Mouse (Mus musculus): Measurements from ENCODE around the gene Med13. TPM values are rescaled to one million over a fixed set of nuclear protein-coding genes. Genes with fewer than 3 reads are reported as not detected.
A peak's percentile ranks its signal among the peaks of the same experiment; 100 is the strongest.
"Not testable (repeated sequence)": the region's sequence is repeated elsewhere in the genome, so short reads cannot be mapped to it uniquely, and the experiment has no call there.

The Med13 gene
- total RNA-seq, 4 experiments from 2014 or later = 47.9 to 66.6 (median 55.8) TPM

DNA sequence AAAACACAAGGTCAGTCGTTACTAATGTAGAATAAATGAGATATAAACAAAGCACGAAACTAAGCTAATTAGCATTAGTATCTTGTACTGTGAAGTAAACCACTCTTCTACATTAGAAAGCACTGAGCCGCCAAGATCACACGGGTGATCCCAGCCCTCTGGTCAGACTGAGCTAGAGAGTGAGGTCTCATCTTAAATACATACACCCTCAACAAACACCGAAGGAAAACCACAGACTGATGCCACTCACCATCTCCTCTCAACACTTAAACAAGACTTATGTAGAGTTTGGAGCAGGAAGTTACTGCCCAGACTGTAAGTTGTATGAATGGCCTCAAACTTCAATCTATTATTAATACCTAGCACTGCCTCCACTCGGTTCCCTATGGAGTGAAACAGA is 47.1 kb downstream of the Med13 start:
- no peak for DNase-seq (ENCODE audit: low spot score in 2 of 2)

DNA sequence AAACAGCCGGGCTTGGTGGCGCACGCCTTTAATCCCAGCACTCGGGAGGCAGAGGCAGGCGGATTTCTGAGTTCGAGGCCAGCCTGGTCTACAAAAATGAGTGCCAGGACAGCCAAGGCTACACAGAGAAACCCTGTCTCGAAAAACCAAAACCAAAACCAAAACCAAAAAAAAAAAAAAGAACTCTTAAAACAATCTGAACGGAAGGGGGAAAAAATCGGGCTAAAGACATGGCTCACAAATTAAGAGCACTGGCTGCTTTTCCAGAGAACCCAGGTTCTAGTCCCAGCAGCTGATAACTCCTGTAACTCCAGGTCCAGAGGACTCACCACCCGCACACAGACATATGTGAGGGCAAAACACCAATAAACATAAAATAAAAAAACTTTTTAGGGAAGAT is 65.2 kb downstream of the Med13 start:
- not testable (repeated sequence) for DNase-seq (ENCODE audit: low spot score in 2 of 2)

DNA sequence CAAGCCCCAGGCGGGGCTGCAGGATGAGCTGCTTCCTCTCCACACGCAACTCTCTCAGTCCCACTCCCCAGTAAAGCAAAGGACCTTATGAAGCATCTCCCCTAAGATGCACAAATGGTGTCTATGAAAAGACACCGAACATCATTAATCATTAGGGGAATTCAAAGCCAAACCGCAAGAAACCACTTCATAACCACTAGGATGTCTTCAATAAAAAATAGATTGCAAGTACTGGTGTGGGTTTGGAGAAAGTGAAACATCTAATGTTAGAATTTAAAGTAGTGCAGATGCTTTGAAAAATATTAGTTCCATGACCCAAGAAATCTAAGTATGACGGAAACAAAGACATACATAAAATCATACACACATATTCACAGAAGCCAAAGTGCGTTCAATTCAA is 65.7 kb downstream of the Med13 start:
- no peak for DNase-seq (ENCODE audit: low spot score in 2 of 2)

DNA sequence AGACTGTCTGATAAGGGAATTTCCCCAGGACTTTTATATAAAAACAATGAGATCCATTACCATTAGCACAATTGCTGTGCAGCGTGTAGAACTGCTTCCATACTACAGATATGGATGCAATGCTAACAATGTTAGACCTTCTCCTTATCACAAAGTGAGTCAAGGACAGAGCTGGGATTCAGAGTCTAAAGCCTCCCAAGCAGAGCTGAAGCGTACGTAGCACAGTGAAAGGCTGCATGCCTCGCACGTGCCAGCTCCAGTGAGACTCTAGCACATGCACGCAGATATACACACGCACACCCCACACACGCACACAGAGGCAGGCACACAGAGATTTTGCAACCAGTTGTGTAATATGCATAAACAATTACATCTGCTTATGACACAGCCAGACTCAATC is 71.7 kb downstream of the Med13 start:
- no peak for DNase-seq (ENCODE audit: low spot score in 2 of 2)

DNA sequence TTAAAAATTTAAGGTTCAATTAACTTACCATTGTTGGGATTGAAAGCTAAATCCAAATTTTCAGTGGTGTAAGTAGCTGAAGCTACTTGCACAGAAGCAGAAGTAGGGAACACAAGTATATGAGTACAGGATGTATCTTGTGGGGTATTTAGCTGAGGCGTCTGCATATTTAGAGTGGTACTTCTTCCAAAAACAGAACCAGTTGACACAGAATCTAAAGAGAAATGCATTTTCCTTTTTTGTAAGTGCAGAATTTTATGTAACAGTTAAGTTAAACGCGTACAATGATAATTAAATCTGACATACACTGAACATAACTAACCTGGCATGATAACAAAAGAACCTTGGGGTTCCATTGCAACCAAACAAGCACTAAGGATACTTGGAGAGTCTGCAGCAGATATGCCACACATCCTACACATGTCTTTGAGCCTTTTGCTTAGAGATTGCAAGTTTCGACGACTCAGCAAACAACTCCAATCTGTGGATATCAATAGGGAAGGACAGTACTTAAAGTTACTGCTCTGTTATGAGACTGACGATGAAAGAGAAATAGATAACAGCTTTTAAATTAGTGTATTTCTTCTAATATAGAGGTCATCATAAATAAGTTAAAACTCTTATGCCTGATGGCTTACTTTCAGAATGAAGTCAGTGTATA is 78.8 kb downstream of the Med13 start:
- DNase-seq (ENCODE audit: low spot score in 2 of 2) = no peak

DNA sequence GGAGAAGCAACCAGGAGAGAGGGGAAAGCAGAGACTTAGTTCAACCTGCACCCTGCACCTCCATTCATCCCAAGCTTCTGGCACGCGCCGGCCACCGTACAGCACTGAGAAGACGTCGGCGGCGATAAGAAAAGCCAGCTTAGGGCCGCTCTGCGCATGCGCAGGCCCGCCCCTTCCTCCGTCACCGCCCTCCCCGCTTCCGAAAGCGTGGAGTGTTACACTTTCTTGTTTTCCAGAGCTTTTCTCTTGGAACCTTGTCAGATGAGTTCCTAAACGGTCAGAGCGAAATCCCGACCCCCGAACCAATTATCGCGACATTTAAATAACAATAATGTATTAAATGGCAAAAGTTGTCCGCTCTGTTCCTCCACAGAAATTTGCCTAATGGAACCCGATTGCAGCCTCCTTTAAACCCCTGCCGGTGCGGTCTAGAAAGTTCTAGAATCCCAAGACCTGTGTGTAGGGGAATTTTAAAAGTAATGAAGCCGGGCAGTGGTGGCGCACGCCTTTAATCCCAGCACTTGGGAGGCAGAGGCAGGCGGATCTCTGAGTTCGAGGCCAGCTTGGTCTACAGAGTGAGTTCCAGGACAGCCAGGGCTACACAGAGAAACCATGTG is 99.8 kb downstream of the Med13 start, which contains the start of gene Ints2:
TSS of gene Ints2 (minus strand) at position 116 of the 617 bp plus-strand sequence.
- peak; percentile 90 to 91 for DNase-seq (ENCODE audit: low spot score in 2 of 2)

DNA sequence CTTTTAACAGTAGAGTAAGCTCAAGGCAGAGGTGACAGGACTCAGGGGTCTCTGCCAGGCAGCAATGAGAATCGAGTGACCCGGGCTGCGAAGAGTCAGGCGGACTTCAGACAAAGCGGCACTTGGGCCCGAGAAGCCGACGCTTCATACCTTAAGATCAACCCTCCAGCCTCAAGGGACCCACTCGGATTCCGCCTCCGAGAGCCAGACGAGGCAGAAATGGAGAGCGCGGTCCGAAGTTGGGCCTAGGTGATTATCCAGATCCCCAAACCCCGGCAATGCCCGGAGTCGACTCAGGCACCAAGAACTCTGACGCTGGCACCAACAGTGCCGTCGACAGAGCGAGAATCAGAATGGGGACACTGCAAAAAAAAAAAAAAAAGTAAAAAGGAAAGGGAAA is 100.3 kb downstream of the Med13 start:
- DNase-seq (ENCODE audit: low spot score in 2 of 2) = no peak

DNA sequence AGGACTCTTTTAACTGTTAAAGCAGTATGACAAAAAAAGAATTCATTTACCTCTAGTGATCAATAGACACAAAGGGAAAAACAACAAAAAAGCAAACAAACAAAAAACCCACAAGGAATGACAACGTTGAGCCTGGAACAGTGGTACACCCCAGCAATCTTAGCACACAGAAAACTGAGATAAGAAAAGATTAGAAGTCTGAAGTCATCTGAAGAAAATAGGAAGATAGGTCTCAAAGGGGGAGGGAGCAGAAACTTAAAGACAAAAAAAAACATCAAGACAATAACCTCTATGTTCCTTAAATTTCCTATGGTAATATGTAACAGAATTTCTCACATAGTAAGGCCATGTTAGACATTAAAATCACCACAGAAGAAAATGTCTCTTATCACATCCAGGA is 104.1 kb downstream of the Med13 start:
- DNase-seq (ENCODE audit: low spot score in 2 of 2) = no peak

DNA sequence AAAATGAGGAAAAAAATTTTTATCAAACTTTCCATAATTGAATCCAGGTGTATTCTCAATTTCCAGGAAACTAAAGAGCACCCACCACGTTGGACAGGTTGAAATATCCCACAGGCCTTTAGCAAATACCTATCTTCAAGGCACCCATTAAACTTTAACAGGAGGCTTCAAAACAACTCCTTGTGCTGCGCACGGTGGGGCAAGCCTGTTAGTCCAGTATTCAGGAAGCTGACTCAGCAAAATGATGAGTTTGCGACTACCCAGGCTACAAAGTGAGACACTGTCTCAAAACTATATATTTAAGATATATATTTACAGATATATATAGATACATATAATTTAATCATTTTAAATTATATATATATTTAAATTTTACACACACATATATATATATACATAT is 125.0 kb downstream of the Med13 start:
- no peak for DNase-seq (ENCODE audit: low spot score in 2 of 2)

DNA sequence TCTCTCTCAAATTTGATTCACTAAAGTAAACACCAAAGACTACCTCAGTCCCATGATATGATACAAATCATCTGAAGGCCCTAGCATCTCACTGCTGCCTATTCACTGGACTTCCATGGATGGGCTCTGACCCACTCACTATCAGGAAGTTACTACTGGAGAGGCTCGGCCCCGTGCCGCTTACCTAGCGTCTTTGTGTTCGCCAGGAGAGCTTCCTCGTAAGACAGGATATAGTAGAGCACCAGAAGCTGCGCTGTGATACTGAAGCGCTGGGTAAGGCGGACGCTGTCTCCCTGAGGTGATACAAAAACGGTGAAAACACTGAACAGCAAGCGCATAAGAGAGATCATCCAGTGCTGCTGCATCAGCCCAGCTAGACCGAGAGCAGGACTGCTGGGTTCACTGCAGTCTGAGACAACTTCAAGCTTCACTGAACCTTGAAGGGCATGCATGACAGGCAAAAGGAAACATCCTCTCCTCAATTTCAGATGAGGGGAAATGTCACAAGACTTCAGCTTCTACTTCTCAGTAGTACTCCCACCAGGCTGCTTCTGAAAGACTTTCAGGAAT is 125.5 kb downstream of the Med13 start:
- no peak for DNase-seq (ENCODE audit: low spot score in 2 of 2)

DNA sequence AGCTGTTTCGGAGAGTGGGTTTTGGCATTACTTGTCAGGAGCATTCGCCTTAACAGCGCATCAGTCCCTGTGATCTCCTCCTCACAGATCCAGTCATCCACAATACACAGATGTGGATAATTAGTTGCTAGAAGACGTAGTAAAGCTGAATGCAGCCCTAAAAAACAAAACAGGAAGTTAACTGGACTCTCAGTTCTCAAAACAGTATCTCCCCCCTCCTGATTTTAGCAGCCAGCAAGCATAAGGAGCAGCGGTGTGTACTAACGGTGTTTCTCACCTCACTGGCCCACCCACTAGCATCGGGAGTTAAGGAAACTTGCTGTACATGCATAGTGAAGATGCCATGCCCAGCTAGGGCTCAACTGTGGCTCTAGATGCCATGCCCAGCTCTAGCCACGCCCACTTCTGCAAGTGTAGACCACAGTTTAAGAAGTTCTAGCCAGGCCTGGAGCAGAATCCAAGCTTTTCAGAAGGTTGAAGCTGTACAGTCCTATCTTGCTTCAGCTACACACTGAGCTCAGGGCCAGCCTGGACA is 130.7 kb downstream of the Med13 start:
- DNase-seq (ENCODE audit: low spot score in 2 of 2) = no peak

DNA sequence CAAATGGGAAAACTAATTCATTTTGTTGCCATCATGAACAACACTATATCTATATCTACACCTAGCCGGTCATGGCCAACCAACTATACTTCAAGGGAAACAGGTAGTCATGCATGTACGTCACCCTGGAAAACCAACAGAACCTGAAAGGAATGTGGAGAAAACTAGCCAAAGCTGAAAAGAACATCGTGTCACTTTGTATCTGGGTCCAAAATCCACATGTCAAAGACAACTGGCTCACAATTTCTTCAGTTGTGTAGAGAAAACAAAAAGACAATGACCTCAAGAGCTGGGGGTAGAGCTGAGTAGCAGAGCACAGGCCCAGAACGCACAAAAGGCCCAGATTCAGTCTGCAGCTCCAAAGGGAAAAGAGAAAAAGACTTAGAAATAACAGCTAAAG is 131.6 kb downstream of the Med13 start:
- no peak for DNase-seq (ENCODE audit: low spot score in 2 of 2)

Other genes with a start within 250 kb of the Med13 start
- under 1 TPM; 0.11 to 0.30 (median 0.11) TPM for gene Brip1, start 156.4 kb downstream of the Med13 start, total RNA-seq (2022)
- gene Ints2, start 100.0 kb downstream of the Med13 start, total RNA-seq (2022) = 10 to 100 TPM; 21.8 to 27.0 (median 24.7) TPM
- gene Rnft1, start 127.1 kb upstream of the Med13 start, total RNA-seq (2022) = 10 to 100 TPM; 24.5 to 29.3 (median 27.0) TPM
- 10 to 100 TPM; 39.0 to 44.0 (median 39.5) TPM for gene Rps6kb1, start 187.2 kb upstream of the Med13 start, total RNA-seq (2022)
- 1 to 10 TPM; 3.8 to 4.8 (median 3.9) TPM for gene Tubd1, start 187.4 kb upstream of the Med13 start, total RNA-seq (2022)